Mouse (Mus musculus): ENCODE results near the gene Pptc7. TPM values are rescaled to one million over a fixed set of nuclear protein-coding genes. Genes with fewer than 3 reads are reported as not detected.
A peak's percentile ranks its signal among the peaks of the same experiment; 100 is the strongest.

Pptc7 gene
- total RNA-seq, 2 experiments from 2014 or later: 2.9 to 4.0 TPM

DNA sequence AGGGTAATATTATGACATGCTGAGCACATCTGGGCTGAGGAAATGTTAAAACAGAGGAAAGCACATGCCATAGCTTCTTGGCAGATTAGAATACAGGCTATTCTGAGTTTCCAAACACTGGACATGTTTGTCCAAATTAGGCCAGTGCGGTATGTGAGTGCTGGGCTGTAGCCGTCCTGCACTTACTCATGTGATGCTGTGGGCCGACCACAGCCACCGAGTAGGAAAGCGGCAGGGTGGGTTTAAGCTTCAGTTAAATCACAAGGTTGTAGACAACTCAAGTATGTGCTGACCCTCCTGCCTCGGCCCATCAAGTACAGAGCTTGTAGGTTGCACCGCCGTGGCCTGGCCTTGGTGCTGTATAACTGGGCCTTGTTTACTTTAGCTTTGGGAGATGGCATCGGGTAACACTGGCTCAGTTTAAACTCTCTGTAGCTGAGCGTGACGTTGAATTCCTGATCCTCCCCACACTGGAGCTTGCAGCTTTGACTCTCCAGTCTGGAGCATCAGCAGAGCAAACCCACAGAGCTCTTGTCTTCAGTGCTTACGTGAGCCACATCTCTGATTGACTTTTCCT is 36.1 kb downstream of the Pptc7 start:
- no peak for ATAC-seq (replicated peaks; ENCODE audit: low FRiP score, poor library complexity, severe bottlenecking)

DNA sequence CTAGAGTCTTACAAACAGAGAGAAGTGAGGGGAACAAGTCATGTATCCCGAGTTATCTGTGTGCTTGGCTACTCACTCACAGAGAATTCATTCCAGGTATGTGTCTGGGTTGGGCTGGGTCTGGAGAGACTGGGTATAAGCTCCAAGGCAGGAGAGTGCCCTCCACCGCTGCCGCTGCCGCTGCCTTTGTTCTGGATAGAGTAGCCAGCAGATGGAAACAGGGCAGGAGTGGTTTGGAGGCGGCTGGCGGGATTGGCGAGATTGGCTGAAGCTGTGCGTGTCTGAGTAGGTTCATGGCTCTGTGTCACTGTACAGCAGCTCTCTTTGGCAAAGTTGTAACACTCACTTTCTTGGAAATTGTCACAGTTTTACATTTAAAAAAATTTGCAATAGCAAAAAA is 39.4 kb downstream of the Pptc7 start:
- ATAC-seq (replicated peaks; ENCODE audit: low FRiP score, poor library complexity, severe bottlenecking): no peak

DNA sequence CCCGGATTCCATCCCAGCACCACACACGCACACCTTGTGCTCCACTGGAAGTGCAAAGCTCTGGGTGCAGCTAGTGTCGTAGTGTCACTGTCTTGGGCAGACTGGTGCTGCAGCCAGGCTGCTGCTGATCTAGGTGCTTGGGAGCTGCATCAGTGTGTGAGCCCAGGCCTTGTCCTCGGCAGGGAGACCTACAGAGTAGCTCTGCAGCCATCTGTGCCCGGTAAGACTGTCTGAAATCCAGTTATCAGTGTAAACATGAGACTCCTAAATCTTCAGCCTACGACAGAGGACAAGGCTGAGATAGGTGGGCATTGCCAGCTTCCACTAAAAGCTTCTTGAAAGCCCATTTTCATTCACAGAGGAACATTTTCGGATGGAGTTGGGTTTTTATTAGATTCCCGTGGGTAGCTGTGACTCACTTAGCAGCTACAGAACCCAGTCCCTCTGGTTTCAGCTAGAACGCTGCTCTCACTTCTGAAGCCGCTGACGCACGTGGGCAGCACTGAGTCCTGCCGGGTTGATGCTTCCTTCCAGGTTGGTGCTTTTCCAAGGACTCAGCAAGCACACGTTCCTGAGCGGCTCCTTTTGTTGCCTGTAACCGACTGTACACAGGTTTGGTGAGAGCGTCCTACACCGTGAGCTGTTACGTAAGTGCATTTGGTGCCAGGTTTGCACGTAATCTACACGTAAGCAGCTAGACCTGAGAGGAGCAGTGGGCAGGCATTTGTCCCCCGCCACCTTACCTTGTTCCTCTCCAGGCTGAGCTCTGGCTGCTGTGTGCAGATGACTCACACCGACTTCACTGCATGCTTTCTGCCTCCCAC is 40.7 kb downstream of the Pptc7 start:
- no peak for ATAC-seq (replicated peaks; ENCODE audit: low FRiP score, poor library complexity, severe bottlenecking)

DNA sequence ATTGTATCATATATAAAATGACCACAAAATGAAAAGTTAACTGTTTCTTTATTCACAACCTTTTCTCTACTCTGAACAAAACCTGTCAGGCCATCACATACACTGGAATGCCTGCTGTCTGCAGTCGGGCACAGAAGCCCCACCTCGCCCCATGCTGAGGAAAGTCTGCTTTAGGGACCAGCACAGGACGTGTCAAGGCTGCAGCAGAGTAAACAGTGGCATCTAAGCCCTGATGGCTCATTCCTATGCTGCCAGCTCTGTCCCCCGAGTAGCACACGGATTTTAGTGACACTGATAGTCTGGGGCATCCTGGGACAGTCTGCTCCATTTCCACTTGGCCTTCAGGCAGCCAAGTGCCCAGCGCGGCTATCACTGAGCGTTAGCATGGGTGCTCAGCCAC is 41.3 kb downstream of the Pptc7 start:
- no peak for ATAC-seq (replicated peaks; ENCODE audit: low FRiP score, poor library complexity, severe bottlenecking)

DNA sequence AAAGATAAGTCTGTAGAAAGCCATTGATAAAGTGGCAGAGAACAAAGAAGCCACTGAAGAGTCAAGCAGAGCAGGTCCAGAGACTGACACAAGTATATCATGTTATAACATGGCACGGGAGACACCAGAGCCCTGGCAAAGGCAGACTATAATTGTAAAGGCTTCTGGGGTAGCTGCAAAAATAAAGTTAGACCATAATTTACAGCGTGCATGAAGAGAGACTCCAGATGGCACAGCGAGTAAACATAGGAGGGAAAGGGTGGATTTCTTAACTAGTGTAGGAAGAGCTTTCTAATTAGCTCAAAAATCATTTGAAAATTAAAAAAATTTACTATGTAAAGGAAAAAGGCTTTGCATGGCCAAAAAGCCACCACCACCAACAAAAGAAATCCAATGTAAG is 43.1 kb downstream of the Pptc7 start:
- no peak for ATAC-seq (replicated peaks; ENCODE audit: low FRiP score, poor library complexity, severe bottlenecking)

DNA sequence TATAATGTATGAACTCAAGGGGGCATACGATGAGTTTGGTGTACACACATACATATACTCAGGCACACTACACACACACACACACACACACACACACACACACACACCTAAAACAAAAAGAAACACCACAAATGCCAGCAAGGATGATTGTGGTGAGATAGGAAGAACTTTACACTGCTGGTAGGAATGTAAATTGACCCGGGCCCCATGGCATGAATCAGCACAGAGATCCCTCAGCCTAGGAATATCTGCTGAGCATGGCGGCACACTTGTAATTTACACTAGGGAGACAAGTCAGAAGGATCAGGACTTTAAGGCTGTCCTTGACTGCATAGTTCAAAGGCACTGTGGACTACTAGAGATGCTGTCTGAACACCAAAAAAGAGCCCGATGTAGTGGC is 46.1 kb downstream of the Pptc7 start:
- no peak for ATAC-seq (replicated peaks; ENCODE audit: low FRiP score, poor library complexity, severe bottlenecking)

DNA sequence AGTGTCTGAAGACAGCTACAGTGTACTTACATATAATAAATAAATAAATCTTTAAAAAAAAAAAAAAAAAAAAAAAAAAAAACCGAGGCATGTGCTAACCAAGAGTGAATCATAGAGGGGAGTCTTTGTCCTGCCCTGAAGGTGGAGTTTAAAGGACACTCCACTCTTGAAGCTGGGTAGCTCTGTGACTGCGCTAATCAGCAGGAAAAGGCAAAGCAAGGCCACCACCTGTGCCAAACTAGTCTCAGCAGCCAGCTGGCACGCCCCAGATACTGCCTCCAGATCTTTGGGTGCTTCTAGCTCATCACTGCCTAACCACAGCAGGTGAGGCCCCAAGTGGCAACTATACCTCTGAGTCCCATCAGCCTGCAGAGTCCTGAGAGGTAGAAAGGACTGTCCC is 50.5 kb downstream of the Pptc7 start:
- ATAC-seq (replicated peaks; ENCODE audit: low FRiP score, poor library complexity, severe bottlenecking): no peak

DNA sequence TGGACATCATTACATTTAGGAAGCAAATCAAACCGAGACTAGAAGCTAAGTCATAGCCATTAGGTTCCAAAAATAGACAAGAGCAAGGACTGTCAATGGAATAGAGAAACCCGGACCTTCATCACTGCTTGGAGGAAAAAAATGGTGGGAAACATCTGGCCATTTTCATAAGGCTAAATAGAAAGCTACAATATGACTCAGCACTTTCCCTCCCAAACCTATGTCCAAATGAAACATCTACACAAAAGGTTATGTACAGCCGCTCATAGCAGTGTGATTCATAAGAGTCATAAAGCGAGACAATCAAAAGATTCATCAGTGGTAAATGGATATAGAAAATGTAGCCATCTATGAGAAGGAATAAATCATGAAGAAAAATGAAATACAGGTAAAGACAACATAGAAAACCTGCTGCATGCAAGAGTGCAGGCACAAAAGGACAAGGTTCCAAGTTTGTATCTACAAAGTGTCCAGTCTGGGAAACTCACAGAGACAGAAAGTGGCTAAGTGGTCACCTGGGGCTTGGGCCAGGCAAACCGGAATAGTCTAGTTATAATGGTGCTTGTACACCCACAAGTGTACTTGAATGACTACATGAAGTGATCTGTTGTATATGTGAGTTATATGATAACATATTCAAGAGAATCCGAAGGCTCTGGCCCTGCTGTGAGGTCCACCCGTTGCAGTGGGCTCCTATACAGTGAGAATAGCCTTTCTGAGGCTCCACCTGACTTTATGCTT is 52.6 kb downstream of the Pptc7 start:
- ATAC-seq (replicated peaks; ENCODE audit: low FRiP score, poor library complexity, severe bottlenecking): no peak

DNA sequence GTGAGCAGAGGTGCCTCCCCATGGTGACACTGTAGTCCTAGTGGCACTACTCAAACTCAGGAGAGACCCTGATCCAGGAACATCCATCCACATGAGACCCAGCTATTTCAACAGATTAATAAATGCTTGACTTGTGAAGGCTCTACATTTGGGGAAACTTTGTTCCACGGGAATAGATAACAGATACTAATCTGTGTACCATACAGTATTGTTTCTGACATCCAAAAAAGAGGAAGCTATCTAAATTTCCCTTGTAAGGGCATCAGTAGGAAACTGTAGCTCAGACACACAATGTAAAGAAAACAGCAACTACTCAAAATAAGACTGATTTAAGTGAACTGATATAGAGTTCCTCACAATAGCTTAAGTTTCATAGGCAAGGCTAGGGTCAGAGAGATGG is 58.7 kb downstream of the Pptc7 start:
- no peak for ATAC-seq (replicated peaks; ENCODE audit: low FRiP score, poor library complexity, severe bottlenecking)

DNA sequence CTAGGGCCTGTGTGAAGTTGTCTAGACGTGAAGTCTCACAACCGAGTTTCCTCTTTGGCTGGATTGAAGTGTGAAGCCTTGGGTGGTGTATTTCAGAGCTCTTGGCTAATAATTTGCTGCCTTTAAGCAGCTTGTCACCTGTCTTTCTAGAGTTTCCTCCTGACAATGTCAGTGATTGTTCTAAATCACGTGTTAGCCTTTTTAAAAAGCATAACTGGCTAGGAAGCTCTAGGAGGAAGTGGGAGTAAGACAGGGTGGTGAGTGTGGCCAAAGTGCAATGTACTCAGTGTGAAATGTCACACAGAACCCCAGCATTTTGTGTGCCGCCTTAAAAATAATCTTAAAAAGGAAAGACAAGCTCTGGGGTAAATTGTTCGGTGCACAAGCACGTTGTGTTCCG is 59.6 kb downstream of the Pptc7 start:
- no peak for ATAC-seq (replicated peaks; ENCODE audit: low FRiP score, poor library complexity, severe bottlenecking)

DNA sequence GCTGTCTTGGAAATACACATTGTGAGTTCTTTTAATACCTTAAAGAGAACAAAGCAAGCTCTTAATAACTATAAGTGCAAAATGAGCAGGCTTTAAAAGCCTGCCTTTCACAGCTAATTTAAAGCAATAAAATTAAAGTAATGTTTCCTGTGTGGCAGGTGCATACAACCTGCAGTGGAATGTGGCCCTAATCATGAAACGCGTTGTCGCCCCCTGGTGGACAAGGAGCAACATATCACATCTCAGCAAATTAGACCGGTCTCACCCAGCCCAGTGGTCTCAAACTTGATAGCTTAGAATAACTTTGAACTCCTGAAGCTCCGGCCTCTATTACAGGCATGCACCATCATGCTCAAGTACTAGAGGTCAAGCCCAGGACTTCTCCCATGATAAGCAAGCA is 60.1 kb downstream of the Pptc7 start:
- ATAC-seq (replicated peaks; ENCODE audit: low FRiP score, poor library complexity, severe bottlenecking): peak; percentile 91

DNA sequence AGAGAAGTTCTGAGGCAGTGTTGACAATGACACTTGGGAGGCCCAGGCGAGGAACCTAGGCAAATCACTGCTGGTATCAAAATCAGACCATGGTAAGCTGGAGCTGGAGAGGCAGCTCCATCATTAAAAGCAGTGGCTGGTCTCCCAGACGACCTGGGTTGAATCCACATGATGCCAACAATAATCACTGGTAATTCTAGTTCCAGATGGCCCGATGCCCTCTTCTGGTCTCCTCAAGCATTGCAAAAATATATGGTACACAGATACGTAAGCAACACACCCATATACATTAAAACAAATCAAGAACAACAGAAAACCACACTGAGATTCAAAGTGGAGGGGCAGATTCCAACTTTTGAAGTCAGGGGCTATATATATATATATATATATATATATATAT is 61.6 kb downstream of the Pptc7 start:
- ATAC-seq (replicated peaks; ENCODE audit: low FRiP score, poor library complexity, severe bottlenecking): no peak

DNA sequence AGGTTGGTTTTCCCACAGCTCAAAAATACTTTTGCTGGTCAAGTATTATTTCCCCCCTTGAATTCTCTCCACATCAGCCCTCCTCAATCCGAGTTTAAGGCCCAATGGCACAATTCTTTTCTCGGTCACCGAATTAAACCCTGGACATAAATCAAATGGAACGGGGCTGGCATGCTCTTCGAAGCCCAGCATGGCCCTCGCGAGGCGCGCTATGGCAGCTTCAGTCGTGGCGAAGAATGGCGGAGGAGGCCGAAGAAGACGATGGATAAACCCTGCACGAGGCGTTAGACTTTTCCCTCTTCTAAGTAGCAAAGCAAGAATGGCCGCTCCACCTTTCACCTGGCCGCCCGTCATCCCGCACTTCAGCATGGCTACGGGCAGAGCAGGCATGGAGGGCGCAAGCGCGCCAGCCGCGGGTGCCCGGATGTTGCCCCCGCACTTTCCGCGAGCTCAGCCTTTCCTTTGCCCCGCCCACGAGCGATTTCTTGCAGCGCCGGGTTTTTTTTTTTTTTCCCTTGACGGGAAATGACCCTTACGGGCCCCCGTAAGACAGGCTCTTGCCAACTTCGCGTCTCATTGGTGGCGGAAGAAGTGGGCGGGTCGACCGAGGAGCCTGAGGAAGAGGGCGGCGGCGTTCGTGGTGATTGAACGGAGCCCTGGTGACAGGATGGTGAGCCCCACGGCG is 69.8 kb downstream of the Pptc7 start, which contains the start of the genes Rad9b and Vps29:
TSS of gene Rad9b (minus strand) at position 427 of the 685 bp plus-strand sequence.
TSS of gene Vps29 (plus strand) at position 563 of the 685 bp plus-strand sequence.
- peak; percentile 98 for ATAC-seq (replicated peaks; ENCODE audit: low FRiP score, poor library complexity, severe bottlenecking)

DNA sequence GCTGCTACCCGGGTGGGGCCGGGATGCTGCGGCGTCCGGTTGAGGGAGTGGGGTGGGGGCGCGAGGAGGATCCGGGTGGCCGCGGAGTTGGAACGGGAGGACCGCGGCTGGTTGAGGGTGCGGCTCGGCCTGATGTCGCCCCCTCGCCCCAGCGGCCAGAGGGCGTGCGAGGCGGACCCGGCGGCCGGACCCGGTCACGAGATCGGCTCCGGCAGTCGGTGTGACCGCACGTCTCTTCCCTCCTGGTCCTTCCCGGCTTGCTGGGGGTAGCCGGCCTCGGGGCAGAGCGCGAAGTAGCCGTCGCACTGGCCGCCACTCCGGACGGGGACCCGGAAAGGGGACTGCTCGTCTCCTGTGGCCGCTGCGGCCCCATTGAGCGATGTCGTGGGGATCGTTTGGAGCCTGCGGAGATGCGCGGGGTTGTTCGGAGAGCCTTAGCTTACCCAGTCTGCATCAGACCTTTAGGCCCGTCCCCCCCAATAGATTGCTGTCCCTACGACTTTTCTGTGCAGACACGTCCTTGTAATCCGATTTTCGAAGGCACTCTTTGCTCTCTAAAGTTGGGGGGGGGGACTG is 70.4 kb downstream of the Pptc7 start:
- peak; percentile 10; the same call in 1 of the 2 replicates for ATAC-seq (replicated peaks; ENCODE audit: low FRiP score, poor library complexity, severe bottlenecking)

DNA sequence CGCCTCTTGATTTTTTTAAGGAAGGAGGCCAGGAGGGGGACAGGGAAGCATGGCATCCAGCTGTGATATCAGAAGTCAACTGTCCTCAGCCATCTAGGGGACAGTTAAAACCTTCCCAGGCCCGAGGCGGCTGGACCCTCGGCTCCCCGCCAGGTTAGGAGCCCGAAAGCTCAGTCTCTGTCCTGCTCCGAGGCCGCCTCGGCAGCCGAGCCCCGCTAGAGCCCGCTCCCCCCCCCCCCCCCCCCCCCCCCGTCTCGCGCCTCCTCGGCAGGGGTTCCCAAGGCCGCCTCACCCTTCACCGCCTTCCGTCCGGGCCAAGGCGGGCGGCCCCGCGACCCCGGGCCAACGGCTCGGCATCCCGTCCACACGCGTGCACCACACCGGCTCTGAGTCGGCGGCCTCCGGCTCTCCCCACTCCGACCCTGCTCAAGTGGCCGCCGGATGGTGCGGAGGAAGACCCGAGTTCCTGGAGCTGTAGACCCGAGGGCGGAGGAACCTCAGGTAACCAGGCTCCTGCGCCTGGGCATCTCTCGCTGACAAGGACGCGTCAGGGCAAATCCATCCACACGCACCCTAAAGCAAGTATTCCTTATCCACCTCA is 87.5 kb downstream of the Pptc7 start, which contains the start of gene Gpn3:
TSS of gene Gpn3 (plus strand) at position 286 of the 601 bp plus-strand sequence.
- peak; percentile 71 for ATAC-seq (replicated peaks; ENCODE audit: low FRiP score, poor library complexity, severe bottlenecking)

DNA sequence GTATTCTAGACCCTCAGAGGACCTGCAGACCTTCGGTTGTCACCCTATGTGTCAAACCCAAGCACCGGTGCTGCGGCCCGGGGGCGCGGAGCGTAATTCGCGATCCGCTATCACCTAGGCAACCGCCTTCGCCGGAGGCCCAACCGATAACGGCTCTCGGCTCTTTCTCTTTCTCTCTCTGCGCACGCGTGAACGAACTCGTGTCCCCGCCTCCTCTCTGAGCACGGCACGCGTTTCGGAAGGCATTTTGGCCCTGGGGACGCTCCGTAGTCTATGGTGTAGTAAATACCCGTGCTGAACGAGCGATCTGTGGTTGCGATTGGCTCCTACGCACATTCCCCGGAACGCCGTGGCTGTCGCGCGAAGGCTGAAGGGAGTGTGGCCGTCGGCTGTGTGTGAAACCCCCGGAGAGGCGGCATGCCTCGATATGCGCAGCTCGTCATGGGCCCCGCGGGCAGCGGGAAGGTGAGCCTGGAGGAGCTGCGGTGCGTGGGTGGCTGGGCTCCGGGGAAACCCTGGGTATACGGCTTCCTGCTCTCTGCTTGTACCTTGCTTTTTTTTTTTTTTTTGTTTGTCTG is 88.1 kb downstream of the Pptc7 start, which contains the start of gene Fam216a:
TSS of gene Fam216a (minus strand) at position 173 of the 578 bp plus-strand sequence.
- peak; percentile 93 for ATAC-seq (replicated peaks; ENCODE audit: low FRiP score, poor library complexity, severe bottlenecking)

DNA sequence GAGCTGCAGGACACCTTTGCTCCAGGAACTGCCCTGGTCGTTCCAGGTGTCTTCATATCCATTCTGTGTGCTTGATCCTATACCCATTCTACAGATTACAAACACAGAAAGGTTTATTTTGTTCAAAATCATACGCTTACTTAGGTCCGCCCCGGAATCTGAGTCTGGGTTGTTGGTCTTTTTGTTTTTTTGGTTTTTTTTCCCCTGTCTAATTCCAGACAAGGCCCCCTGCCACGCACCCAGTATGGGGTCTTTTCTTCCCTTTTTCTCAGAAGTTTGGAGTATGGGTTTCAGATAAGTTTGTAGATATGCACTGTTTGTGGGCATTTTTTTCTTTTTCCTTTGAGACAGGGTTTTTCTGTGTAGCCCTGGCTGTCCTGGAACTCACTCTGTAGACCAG is 88.7 kb downstream of the Pptc7 start:
- no peak for ATAC-seq (replicated peaks; ENCODE audit: low FRiP score, poor library complexity, severe bottlenecking)
